ENCODE assay signal across 13 mouse cellular contexts in the genomic region with DNA sequence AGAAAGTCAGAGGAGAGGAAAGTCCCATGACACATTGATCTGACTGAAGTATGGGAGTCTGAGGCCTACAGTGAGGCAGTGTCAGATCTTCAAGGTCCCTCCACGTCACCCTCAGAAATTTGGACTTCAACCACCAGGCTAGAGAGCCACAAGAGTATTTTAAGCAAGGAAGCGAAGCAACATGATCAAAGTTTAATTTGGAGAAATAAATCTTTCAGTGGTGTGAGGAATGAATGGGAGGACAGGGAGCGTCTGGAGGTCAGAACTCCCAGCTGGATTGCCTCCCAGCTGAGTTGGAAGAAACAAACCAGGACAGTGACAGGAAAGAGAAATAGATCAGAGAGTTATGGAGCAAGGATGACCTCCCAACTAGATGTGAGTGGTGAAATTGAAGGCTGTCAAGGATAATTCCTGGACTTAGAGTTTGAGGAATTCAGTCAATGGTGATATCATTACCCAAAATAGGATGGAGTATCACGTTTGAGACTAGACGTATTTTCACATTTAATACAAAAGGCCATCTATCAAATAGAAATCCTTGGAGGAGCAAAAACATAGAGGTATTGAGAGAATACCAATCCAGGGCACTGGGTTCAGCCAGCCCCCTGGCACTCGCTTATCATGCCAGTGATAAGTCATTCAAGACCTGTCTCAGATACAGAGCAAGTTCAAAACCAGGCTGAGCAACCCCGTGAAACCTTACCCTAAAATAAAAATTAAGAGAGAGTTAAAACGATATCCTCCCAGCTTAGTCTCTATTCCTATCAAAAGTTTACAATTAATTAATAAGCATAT.
DNase-seq lines count a peak whose midpoint lies in the region; ATAC-seq and TF ChIP-seq lines count a peak whose summit lies in the region.
"Had no signal": no experiment of that assay in that cellular context is flagged by ENCODE, and none has a peak within 500 bp of the region (broad histone marks: within the 10 kb centered on the region; RNA-seq: fewer than 3 reads in every experiment).

No protein-coding gene starts in this region.

- H3K27me3 ChIP-seq in lung, embryonic 14.5 days (ENCODE audit: insufficient read depth, low read length) = no peaks in the 10 kb centered on the region
- H3K27me3 ChIP-seq in hindbrain, embryonic 10.5 days (ENCODE audit: insufficient read depth, poor library complexity, severe bottlenecking) = no peaks in the 10 kb centered on the region
- H3K27me3 ChIP-seq in forebrain, embryonic 12.5 days = no peaks in the 10 kb centered on the region
- H3K27me3 ChIP-seq: limb, embryonic 12.5 days; neural tube, embryonic 13.5 days had no signal

- no peak overlapping the region for H3K4me2 ChIP-seq in lung, embryonic 14.5 days
- H3K4me2 ChIP-seq in forebrain, embryonic 12.5 days = no peak overlapping the region
- H3K4me2 ChIP-seq: limb, embryonic 12.5 days; neural tube, embryonic 13.5 days had no signal

- H3K9me3 ChIP-seq in lung, embryonic 14.5 days (ENCODE audit: low read depth, low read length) = no peaks in the 10 kb centered on the region
- H3K9me3 ChIP-seq in hindbrain, embryonic 10.5 days = no peaks in the 10 kb centered on the region
- H3K9me3 ChIP-seq in forebrain, embryonic 12.5 days = no peaks in the 10 kb centered on the region
- H3K9me3 ChIP-seq: limb, embryonic 12.5 days; neural tube, embryonic 13.5 days had no signal

- no peaks in the 10 kb centered on the region for H3K36me3 ChIP-seq in lung, embryonic 14.5 days (ENCODE audit: insufficient read depth)
- H3K36me3 ChIP-seq in hindbrain, embryonic 10.5 days = no peaks in the 10 kb centered on the region
- no peaks in the 10 kb centered on the region for H3K36me3 ChIP-seq in forebrain, embryonic 12.5 days (replicated peaks)
- H3K36me3 ChIP-seq: limb, embryonic 12.5 days; neural tube, embryonic 13.5 days had no signal

- no peak for TF ChIP-seq CTCF in lung, adult 2 months (IDR thresholded peaks at IDR 0.05; ENCODE audit: insufficient read depth, low read length)
- no peak for TF ChIP-seq CTCF in lung, embryonic 14.5 days (IDR thresholded peaks at IDR 0.05; ENCODE audit: low read depth)

- H3K4me3 ChIP-seq in lung, adult 2 months (replicated peaks; ENCODE audit: extremely low read depth, low read depth, low read length) = no peak overlapping the region
- H3K4me3 ChIP-seq in lung, embryonic 14.5 days (ENCODE audit: low read depth, low read length) = no peak overlapping the region
- no peak overlapping the region for H3K4me3 ChIP-seq in hindbrain, embryonic 10.5 days
- no peak overlapping the region for H3K4me3 ChIP-seq in forebrain, embryonic 12.5 days (replicated peaks)
- H3K4me3 ChIP-seq: limb, embryonic 12.5 days; neural tube, embryonic 13.5 days had no signal

- no peak for TF ChIP-seq POLR2A in lung, adult 2 months (IDR thresholded peaks at IDR 0.05; ENCODE audit: borderline replicate concordance, extremely low read depth, low read depth, low read length)

- no peak overlapping the region; the same call in 1 of the 2 replicates for H3K27ac ChIP-seq in lung, embryonic 14.5 days (ENCODE audit: low read depth)
- no peak overlapping the region for H3K27ac ChIP-seq in hindbrain, embryonic 10.5 days
- no peak overlapping the region for H3K27ac ChIP-seq in forebrain, embryonic 12.5 days
- H3K27ac ChIP-seq: limb, embryonic 12.5 days; neural tube, embryonic 13.5 days had no signal

- WGBS in lung, adult 2 months = 53% methylated on average over 8 of the region's 8 CpGs
- 41% methylated on average over 8 of the region's 8 CpGs for WGBS in lung, embryonic 14.5 days
- WGBS in hindbrain, embryonic 10.5 days = 89% methylated on average over 8 of the region's 8 CpGs
- WGBS in forebrain, embryonic 12.5 days = 91% methylated on average over 8 of the region's 8 CpGs

- DNase-seq in lung, adult 18-20 months = peak; percentile 8 to 20
- DNase-seq in lung, adult 2 months = no peak
- DNase-seq in kidney, adult 8-10 months = peak; percentile 17 to 28
- peak; percentile 78 for DNase-seq in lung, embryonic 14.5 days
- no peak for DNase-seq in hindbrain, embryonic 10.5 days (ENCODE audit: low spot score)
- DNase-seq: heart, postnatal 4 days; layer of hippocampus, postnatal 36 days; liver, postnatal 0 days; retina, postnatal 1 day had no signal

- H3K4me1 ChIP-seq in lung, adult 2 months (ENCODE audit: control insufficient read depth, insufficient read depth, low read length) = no peaks in the 10 kb centered on the region; the same call in 1 of the 2 replicates
- H3K4me1 ChIP-seq in lung, embryonic 14.5 days (ENCODE audit: insufficient read depth) = peaks cover 4% of the 10 kb centered on the region; the same call in 1 of the 2 replicates
- no peaks in the 10 kb centered on the region for H3K4me1 ChIP-seq in hindbrain, embryonic 10.5 days (replicated peaks)
- no peaks in the 10 kb centered on the region for H3K4me1 ChIP-seq in forebrain, embryonic 12.5 days
- H3K4me1 ChIP-seq: limb, embryonic 12.5 days; neural tube, embryonic 13.5 days had no signal

- ATAC-seq in lung, embryonic 14.5 days (ENCODE audit: insufficient read depth) = peak; percentile 94
- no peak for ATAC-seq in cerebellum, adult (ENCODE audit: insufficient number of reproducible peaks, low FRiP score, low TSS enrichment)
- no peak for ATAC-seq in forebrain, embryonic 12.5 days (ENCODE audit: low FRiP score)
- ATAC-seq: liver, postnatal 0 days had no signal

- H3K9ac ChIP-seq in lung, embryonic 14.5 days = no peak overlapping the region
- H3K9ac ChIP-seq in forebrain, embryonic 12.5 days = no peak overlapping the region
- H3K9ac ChIP-seq: limb, embryonic 12.5 days; liver, postnatal 0 days; neural tube, embryonic 13.5 days had no signal

Comparison
In these comparisons a context has a peak if more than half of its experiments do, and no peak if none do; other contexts are left out.
1. DNase-seq: peak in lung, adult 18-20 months (2 of 2), kidney, adult 8-10 months (2 of 2) and lung, embryonic 14.5 days (single experiment); none in lung, adult 2 months (single experiment) and hindbrain, embryonic 10.5 days (single experiment).